Mouse (Mus musculus): ENCODE data around the gene Rbpj.

DNA sequence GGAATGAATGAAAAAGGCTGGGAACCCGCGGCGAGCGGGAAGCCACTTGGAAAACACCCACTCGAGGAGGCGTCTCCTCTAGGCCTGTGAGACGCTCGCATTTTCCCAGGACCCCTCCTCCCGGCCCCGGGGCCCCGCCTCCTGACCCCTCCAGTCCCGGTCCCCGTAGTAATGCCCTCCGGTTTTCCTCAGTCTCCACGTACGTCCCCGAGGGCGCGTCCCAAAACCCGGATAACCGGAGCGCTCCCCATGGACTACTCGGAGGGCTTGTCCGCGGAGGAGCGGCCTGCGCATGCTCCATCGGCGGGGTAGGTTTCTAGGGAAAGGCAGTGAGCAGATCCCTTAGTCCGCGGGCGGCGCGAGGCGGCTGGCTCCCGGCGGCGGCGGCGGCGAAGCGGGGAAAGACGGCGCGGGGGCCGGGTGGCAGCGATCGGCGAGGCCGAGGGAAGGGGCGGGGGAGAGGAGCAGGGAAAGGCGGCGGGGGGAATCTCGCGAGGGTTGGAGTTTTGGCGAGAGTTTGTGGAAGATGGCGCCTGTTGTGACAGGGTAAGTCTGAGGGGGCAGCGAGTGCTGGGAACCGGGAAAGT lies 124.3 kb downstream of the Rbpj start:
- TF ChIP-seq CTCF (IDR thresholded peaks at IDR 0.05; ENCODE audit: insufficient read depth, low read depth, low read length): no peak
- TF ChIP-seq POLR2A (IDR thresholded peaks at IDR 0.05; ENCODE audit: insufficient read depth, low read depth, low read length): no peak

Data from olfactory bulb, adult 2 months (tissue).